Mouse (Mus musculus): Measurements from ENCODE around the gene Wsb1.
"Not testable (repeated sequence)": the region's sequence is repeated elsewhere in the genome, so short reads cannot be mapped to it uniquely, and the experiment has no call there.

Gene Wsb1

GRCm38 (mm10) chr11:79254391-79255098 lies at the start of gene Wsb1:
TSS of gene Wsb1 (minus strand) at chr11:79254671.
- peak; percentile 95 to 96 for DNase-seq

- DNase-seq = not testable (repeated sequence)
Observed at GRCm38 (mm10) chr11:79304245-79304644, 49.8 kb upstream of the Wsb1 start.

- no peak for DNase-seq
Observed at GRCm38 (mm10) chr11:79303109-79303508, 48.6 kb upstream of the Wsb1 start.

DNA sequence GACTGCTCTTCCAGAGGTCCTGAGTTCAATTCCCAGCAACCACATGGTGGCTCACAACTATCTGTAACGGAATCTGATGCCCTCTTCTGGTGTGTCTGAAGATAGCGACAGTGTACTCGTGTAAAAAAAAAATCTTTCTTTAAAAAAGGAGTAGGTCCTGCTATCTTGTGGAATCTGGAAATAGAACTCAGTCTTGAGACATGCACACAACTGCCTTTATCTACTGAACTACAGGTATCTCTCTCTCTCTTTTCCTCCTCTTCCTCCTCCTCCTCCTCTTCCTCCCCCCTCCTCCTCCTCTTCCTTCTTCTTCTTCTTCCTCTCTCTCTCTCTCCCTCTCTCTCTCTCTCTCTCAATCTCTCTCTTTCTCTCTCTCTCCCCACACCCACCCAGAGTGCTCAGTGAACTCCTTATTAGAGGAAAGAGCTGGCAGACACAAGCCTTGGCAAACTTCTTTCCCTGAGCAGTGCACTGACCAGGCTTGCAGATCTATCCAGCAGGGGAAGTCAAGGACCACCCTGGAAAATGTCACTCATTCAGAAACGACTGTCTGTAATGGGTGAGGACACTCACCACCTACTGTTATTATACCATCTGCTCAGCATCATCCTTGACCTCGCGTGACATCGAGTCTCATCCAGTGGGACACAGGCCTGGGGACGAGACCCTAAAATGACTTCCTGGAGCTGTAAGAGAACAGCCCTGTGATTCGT lies 45.4 kb upstream of the Wsb1 start:
- no peak for DNase-seq

GRCm38 (mm10) chr11:79296856-79297491 lies 42.5 kb upstream of the Wsb1 start, which contains the start of gene Gm9964:
TSS of gene Gm9964 (minus strand) at chr11:79296906.
- no peak for DNase-seq

GRCm38 (mm10) chr11:79296167-79296566 lies 41.7 kb upstream of the Wsb1 start:
- peak in 1 of 2 experiments; percentile 59 for DNase-seq

GRCm38 (mm10) chr11:79293971-79294370 lies 39.5 kb upstream of the Wsb1 start:
- no peak for DNase-seq

GRCm38 (mm10) chr11:79293025-79293424 lies 38.6 kb upstream of the Wsb1 start:
- no peak for DNase-seq

DNA sequence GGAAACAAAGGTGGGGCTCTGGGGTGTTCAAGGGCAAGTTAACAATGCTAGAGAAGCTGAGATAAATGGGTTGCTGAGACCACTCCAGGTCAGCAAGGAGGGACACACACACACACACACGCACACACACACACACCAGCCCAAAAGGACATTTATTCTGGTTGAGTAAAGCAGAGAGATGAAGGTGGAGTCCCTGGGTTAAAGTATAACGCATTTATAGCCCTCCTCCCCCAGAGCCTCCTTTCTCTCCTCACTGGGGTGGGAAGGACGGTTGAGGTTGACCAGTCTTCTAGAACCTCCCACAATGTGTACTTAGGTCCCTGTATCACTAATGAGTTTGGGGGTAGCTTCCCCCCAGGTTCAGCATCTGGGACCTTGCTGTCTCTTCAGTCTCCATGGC lies 37.7 kb upstream of the Wsb1 start:
- no peak for DNase-seq

- no peak for DNase-seq
Observed at GRCm38 (mm10) chr11:79291651-79292050, 37.2 kb upstream of the Wsb1 start.

GRCm38 (mm10) chr11:79290473-79290872 lies 36.0 kb upstream of the Wsb1 start:
- peak; percentile 65 to 69 for DNase-seq

- DNase-seq = no peak
Observed at GRCm38 (mm10) chr11:79288913-79289640, 34.6 kb upstream of the Wsb1 start.

- no peak for DNase-seq
Observed at GRCm38 (mm10) chr11:79288278-79288843, 33.9 kb upstream of the Wsb1 start.

DNA sequence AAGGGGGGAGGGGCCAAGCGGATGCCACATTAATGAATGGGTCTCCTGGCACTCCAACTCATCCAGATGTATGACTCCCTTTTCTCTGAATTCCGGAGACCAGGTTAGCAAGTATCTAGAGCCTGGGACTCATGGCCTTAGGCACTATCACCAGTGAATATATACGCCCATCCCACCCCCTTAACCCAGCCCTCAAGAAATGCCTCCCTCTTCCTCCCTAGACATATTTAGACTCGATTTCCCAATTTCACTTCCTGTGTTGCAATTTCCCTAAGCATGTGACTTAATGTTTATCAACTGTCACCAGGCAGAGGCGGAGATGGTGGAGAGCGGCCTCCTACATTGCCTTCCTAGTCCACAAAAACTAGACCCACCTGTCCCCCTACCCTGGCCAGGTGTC lies 33.0 kb upstream of the Wsb1 start:
- DNase-seq = peak; percentile 44 to 51

DNA sequence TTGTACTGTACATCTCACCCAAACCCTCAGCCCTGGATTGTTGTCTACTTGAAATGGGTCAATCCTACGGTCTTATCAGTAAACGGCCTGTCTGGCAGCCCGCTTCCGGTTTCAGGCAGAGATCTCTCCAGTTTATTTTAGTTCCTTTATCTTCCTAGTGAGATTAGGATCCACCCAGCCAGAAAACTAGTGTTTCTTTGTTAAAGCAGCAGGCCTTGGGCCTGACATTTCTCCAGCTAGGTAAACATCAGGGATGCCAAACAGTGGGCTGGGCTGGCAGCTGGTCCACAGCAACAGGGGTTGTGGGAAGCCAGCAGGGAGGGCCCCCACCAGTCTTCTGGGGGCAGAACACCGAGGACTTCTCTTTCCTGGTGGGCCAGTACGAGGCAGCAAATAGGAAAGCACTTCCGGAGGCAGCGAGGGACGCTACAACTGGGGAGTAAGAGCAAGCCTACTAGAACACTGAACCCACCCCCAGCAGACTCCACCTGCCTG lies 31.9 kb upstream of the Wsb1 start:
- DNase-seq = peak; percentile 23 to 32

DNA sequence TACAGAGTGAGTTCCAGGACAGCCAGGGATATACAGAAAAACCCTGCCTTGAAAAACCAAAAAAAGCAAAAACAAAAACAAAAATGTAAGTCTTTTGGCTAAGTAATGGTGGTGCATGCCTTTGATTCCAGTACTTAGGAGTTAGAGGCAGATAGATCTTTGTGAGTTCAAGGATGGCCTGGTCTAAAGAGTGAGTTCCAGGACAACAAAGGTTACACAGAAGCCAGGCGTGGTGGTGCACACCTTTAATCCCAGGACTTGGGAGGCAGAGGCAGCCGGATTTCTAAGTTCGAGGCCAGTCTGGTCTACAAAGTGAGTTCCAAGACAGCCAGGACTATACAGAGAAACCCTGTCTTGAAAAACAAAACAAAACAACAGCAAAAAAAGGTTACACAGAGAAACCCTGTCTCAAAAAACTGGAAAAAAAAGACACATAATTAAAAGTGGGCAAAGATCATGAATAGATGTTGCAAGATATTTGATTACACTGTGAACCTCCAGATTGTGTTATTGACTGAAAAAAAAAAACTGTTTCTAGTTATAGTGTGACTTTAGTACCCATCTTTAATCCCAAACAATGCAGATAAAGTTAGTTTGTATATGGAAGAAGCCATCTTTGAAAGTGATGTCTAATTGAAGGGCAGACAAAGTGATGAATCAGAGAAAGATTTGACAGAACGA lies 29.0 kb upstream of the Wsb1 start:
- no peak for DNase-seq

DNA sequence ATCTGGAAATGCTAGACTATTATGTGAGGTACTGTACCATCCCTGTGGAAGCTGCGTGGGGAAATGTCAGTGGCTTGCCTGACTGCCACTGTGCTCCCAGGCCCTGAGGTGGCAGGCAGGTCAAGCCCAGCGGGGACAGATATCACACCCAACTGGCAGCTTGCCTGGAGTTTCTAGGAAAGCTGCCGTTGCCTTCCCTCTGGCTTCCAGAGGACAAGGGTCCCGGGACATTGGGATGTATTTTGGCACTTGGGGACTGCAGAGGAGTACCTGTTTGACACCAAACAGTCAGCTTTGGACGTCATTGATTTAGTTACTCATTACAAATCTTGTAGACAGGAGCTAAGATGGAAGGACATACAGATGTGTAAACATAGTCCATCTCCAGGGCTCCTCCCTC lies 26.9 kb upstream of the Wsb1 start:
- DNase-seq = peak; percentile 19 to 35

GRCm38 (mm10) chr11:79279732-79280405 lies 25.4 kb upstream of the Wsb1 start:
- peak in 1 of 2 experiments; percentile 32 for DNase-seq

- no peak for DNase-seq
Observed at GRCm38 (mm10) chr11:79273757-79274156, 19.3 kb upstream of the Wsb1 start.

DNA sequence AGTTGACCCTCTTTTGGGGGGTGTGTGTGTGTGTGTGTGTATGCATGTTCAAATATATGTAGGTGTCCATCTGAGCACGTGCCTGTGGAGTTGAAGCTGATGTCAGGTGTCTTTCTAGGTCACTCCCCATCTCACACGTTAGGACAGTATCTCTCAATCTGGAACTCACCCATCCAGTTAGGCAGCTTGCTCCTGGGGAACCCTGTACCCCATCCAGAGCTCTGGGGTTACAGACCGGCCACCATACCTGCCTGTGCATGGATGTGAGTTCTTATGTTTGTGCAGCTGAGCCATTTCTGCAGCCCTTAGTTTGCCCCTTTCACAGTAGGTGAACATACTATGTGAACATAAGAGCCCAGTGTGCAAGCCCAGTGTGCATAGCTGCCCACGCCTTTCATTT lies 18.6 kb upstream of the Wsb1 start:
- no peak for DNase-seq

DNA sequence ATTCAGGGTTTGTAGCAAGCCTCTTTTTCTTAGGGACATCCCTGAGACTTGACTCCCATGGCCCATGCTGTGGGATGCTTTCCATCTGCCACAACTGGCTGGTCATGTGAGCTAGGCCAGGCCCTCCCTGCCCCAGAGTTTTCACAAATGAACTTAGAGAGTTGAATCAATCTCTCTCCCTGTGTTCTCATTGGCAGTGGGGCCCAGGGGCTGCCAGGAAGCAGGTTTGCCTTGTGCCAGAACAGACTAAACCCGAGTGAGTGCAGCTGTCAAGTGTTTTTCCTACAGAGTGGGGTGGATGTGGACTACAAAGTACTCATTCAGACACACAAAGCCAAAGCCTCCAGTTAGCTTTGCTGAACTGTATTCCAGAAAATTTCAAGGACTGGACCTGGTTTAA lies 12.7 kb upstream of the Wsb1 start:
- peak; percentile 45 to 87 for DNase-seq
